Mouse (Mus musculus) hindbrain, embryonic 16.5 days (tissue): ENCODE results near the gene Rpl9. TPM values are rescaled to one million over a fixed set of nuclear protein-coding genes. Genes with fewer than 3 reads are reported as not detected.

Source experiments
- ATAC-seq: fragments of 200-750 bp; cut with Nextera tagmentation; 2 replicates; pipeline ENCODE4 v1.8.0; 2017; ENCODE audit warnings: moderate TSS enrichment, moderate library complexity
- H3K27ac ChIP-seq: fragments of 300-500 bp; sonication (generic); 2 replicates; pipeline ENCODE4 v1.5.1; 2014; ENCODE audit warnings: low read depth, mild to moderate bottlenecking, control low read depth, low read length, moderate library complexity
- H3K27me3 ChIP-seq: fragments of 300-500 bp; sonication (generic); replicated peaks from 2 replicates; pipeline ENCODE4 v1.6.1; 2014; ENCODE audit warnings: low read length; ENCODE audit not compliant: control insufficient read depth, insufficient read depth
- H3K36me3 ChIP-seq: fragments of 300-500 bp; sonication (generic); 2 replicates; pipeline ENCODE4 v1.6.1; 2014; ENCODE audit warnings: mild to moderate bottlenecking, low read length, moderate library complexity, mixed read lengths; ENCODE audit not compliant: control insufficient read depth, insufficient read depth
- H3K4me1 ChIP-seq: fragments of 300-500 bp; sonication (generic); 2 replicates; pipeline ENCODE4 v1.6.1; 2014; ENCODE audit warnings: low read depth, low read length; ENCODE audit not compliant: control insufficient read depth, insufficient read depth
- H3K4me2 ChIP-seq: fragments of 300-500 bp; sonication (generic); 2 replicates; pipeline ENCODE4 v1.6.1; 2014; ENCODE audit warnings: mild to moderate bottlenecking, low read length, control low read depth, moderate library complexity
- H3K4me3 ChIP-seq: fragments of 300-500 bp; sonication (generic); 2 replicates; pipeline ENCODE4 v1.5.1; 2014; ENCODE audit warnings: mild to moderate bottlenecking, low read length, control low read depth, moderate library complexity
- H3K9ac ChIP-seq: fragments of 300-500 bp; sonication (generic); 2 replicates; pipeline ENCODE4 v1.6.1; 2014; ENCODE audit warnings: low read depth, mild to moderate bottlenecking, control low read depth, low read length, moderate library complexity
- H3K9me3 ChIP-seq: fragments of 300-500 bp; sonication (generic); 2 replicates; pipeline ENCODE4 v1.6.1; 2014; ENCODE audit warnings: mild to moderate bottlenecking, low read length, moderate library complexity; ENCODE audit not compliant: control insufficient read depth
- WGBS: fragments of 180-500 bp; shearing (Covaris S2); extraction: QIAGEN DNeasy Blood & Tissue Kit; methylation state at CpG from one replicate; pipeline ENCODE4 v1.1.7; 2014; 5-methylcytosine and 5-hydroxymethylcytosine counted together
- polyA plus RNA-seq: library from polyadenylated mRNA; unstranded; fragments of >200 nt; fragmentation: Nextera tagmentation; extraction: Ambion mirVana; gene quantifications from 2 replicates; pipeline ENCODE4 v1.2.1, GENCODE M21; 2015

The Rpl9 gene
- 509 and 535 TPM in 2 replicates for polyA plus RNA-seq

GRCm38 (mm10) chr5:65390648-65391644 lies at the start of gene Rpl9, which contains the start of gene Lias:
Gene Rpl9 (minus strand): TSS chr5:65391444.
Gene Lias (plus strand): TSS chr5:65391497.
- Histone ChIP-seq H3K36me3 (peaks cover 17% of the 10 kb centered on the region), H3K9me3 (no peaks in the 10 kb centered on the region), H3K4me3 (peak within 1 kb of the TSS; percentile 86), H3K27ac (peak within 1 kb of the TSS; percentile 90), H3K27me3 (no peaks in the 10 kb centered on the region), H3K4me1 (peaks cover 22% of the 10 kb centered on the region), H3K4me2 (peak within 1 kb of the TSS; percentile 85), H3K9ac (peak within 1 kb of the TSS; percentile 93)
- ATAC-seq, result peak; percentile 98
- under 1% methylated on average over 83 of the region's 83 CpGs for WGBS

DNA sequence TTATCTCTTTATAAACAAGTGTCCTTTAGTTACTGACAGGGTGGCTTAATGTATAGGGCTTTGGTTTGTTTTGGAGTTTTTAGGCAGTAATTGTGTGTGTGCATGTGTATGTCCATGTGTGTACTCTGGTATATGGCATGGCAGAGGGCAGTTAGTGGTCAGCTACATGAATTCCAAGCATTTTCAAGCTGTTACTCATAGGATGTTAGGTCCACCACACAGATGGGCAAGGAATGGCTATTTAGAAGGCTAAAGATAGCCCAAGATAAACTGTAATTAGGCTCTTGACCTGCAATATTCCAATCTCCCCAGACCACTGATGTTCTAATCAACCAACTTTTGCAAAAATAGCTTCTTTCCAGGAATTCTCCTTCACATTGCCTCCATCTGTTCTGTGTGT lies 46.8 kb upstream of the Rpl9 start:
- H3K4me3 ChIP-seq, result no peak overlapping the region
- H3K36me3 ChIP-seq, result no peaks in the 10 kb centered on the region
- H3K4me1 ChIP-seq, result peaks cover 6% of the 10 kb centered on the region
- ATAC-seq, result no peak
- H3K9ac ChIP-seq, result no peak overlapping the region
- no peaks in the 10 kb centered on the region for H3K27me3 ChIP-seq
- no peak overlapping the region for H3K4me2 ChIP-seq
- H3K9me3 ChIP-seq, result no peaks in the 10 kb centered on the region
- no peak overlapping the region for H3K27ac ChIP-seq

DNA sequence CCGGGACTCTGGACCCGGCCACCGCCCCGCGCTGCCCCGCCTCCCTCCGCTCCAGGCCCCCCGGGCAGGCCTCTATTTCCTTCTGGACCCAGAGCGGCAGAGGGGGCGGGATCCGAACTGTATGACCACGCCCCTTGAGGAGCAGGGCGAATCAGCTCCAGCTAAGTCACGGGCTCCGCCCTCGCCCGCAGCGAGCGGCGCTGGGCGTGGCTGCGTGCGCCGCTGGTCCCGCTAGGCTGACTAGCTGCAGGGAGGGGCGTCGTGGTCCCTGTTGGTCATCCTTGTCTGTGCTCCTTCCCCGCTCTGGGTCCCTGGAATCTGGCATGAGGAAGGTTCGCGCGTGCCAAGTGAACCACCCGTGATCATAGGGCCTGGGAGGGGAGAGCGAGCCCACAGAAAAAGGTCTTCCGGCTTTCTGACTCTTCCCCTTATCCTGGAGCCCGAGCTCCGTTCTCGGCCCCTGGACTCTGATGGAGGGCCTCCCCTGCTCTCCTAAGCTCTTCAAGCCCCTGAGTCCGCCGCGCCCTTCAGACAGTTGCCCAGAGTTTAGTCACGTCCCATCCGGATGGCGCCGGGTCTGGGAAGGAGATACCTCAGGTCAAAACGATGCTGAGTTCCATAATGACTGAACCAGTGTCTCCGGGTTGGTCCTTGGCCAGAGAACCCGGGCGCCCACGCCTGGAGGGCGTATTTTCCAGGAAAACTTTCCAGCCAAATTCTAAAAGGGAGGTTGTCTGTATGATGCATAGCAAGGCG lies 44.7 kb upstream of the Rpl9 start, which contains the start of gene Ugdh:
Gene Ugdh, minus strand, starts transcription at position 144 of the 756 bp plus-strand sequence.
- peak within 1 kb of the TSS; percentile 80 for H3K27ac ChIP-seq

DNA sequence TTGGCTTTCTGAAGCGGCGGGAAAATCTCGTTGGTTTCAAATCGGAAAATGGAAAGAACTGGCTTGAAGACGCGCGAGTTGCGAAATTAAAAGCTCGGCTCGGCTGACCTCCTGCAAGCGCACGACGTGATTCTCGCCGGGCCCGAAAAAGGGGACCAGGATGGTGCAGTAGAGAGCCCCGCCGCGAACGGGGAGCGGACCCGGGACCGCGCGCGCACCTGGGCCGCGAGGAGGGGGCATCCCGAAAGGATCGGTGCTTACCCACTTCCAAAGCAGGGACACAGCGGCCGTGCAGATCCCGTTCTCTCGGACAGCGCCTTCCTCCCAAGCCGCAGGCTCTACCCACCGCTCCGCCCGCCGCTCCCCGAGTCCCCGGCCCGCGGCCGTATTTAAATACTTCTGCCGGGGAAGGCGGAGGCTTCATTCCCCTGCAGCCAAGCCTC lies 44.1 kb upstream of the Rpl9 start:
- peak overlapping the region; percentile 87 for H3K4me2 ChIP-seq
- under 1% methylated on average over 41 of the region's 47 CpGs for WGBS
- no peaks in the 10 kb centered on the region for H3K9me3 ChIP-seq
- ATAC-seq, result no peak; the same call in 1 of the 2 replicates
- H3K9ac ChIP-seq, result peak overlapping the region; percentile 77
- no peaks in the 10 kb centered on the region for H3K27me3 ChIP-seq
- H3K36me3 ChIP-seq, result no peaks in the 10 kb centered on the region
- peak overlapping the region; percentile 65 for H3K4me3 ChIP-seq
- H3K4me1 ChIP-seq, result peaks cover 8% of the 10 kb centered on the region
- H3K27ac ChIP-seq, result peak overlapping the region; percentile 80

More for the DNA sequence above, 44.7 kb upstream of the Rpl9 start, which contains the start of gene Ugdh:
- under 1% methylated on average over 50 of the region's 51 CpGs for WGBS
- H3K27me3 ChIP-seq, result no peaks in the 10 kb centered on the region
- peak within 1 kb of the TSS; percentile 87 for H3K4me2 ChIP-seq
- H3K36me3 ChIP-seq, result no peaks in the 10 kb centered on the region
- no peaks in the 10 kb centered on the region for H3K9me3 ChIP-seq
- peak within 1 kb of the TSS; percentile 77 for H3K9ac ChIP-seq
- H3K4me1 ChIP-seq, result peaks cover 8% of the 10 kb centered on the region
- ATAC-seq, result peak; percentile 97
- peak within 1 kb of the TSS; percentile 65 for H3K4me3 ChIP-seq

GRCm38 (mm10) chr5:65434471-65435362 lies 43.5 kb upstream of the Rpl9 start:
- Histone ChIP-seq H3K36me3 (no peaks in the 10 kb centered on the region), H3K4me2 (peak overlapping the region; percentile 87), H3K4me3 (peak overlapping the region; percentile 65), H3K27me3 (no peaks in the 10 kb centered on the region), H3K9me3 (no peaks in the 10 kb centered on the region), H3K9ac (peak overlapping the region; percentile 77), H3K4me1 (peaks cover 8% of the 10 kb centered on the region), H3K27ac (peak overlapping the region; percentile 80)
- 4% methylated on average over 15 of the region's 15 CpGs for WGBS
- ATAC-seq, result peak; percentile 34

- Histone ChIP-seq H3K9me3 (no peaks in the 10 kb centered on the region), H3K4me2 (no peak overlapping the region), H3K4me1 (peaks cover 8% of the 10 kb centered on the region), H3K36me3 (peaks cover 5% of the 10 kb centered on the region; the same call in 1 of the 2 replicates), H3K9ac (no peak overlapping the region), H3K4me3 (no peak overlapping the region), H3K27me3 (no peaks in the 10 kb centered on the region), H3K27ac (no peak overlapping the region)
- ATAC-seq, result no peak
- WGBS, result 86% methylated on average over 5 of the region's 5 CpGs
Measured at GRCm38 (mm10) chr5:65429441-65429840, 38.2 kb upstream of the Rpl9 start.

- H3K36me3 ChIP-seq, result peaks cover 12% of the 10 kb centered on the region
- 50% methylated on average over 4 of the region's 4 CpGs for WGBS
- H3K9me3 ChIP-seq, result no peaks in the 10 kb centered on the region
- no peak overlapping the region for H3K9ac ChIP-seq
- H3K4me2 ChIP-seq, result no peak overlapping the region
- no peak overlapping the region for H3K27ac ChIP-seq
- H3K4me1 ChIP-seq, result peaks cover 2% of the 10 kb centered on the region; the same call in 1 of the 2 replicates
- H3K27me3 ChIP-seq, result no peaks in the 10 kb centered on the region
- H3K4me3 ChIP-seq, result no peak overlapping the region
- ATAC-seq, result no peak
Measured at GRCm38 (mm10) chr5:65428321-65428720, 37.1 kb upstream of the Rpl9 start.

- no peak for ATAC-seq
- H3K4me1 ChIP-seq, result no peaks in the 10 kb centered on the region
- H3K27ac ChIP-seq, result no peak overlapping the region
- no peaks in the 10 kb centered on the region for H3K27me3 ChIP-seq
- H3K9ac ChIP-seq, result no peak overlapping the region
- H3K9me3 ChIP-seq, result no peaks in the 10 kb centered on the region
- H3K4me2 ChIP-seq, result no peak overlapping the region
- WGBS, result 83% methylated on average over 5 of the region's 5 CpGs
- peaks cover 29% of the 10 kb centered on the region for H3K36me3 ChIP-seq
- no peak overlapping the region for H3K4me3 ChIP-seq
Measured at GRCm38 (mm10) chr5:65425251-65425650, 34.0 kb upstream of the Rpl9 start.
